Mouse (Mus musculus) liver, embryonic 14.5 days (tissue): ENCODE measurements at regions not wholly inside any gene's neighbourhood (a gene's known extent, or its start where the extent isn't known, plus 50 kb on each side); places are given as distances from the start of the nearest gene placed in this dataset.

Source experiments
- CTCF ChIP-seq: IDR thresholded peaks from 2 replicates; pipeline ENCODE4 v1.5.1; 2016; ENCODE audit warnings: antibody characterized with exemption, low read depth, control low read depth
- EP300 ChIP-seq: IDR thresholded peaks from 2 replicates; pipeline ENCODE4 v1.6.1; 2016; ENCODE audit warnings: antibody characterized with exemption, low read depth

- TF ChIP-seq EP300 (no peak), CTCF (no peak)
Observed at GRCm38 (mm10) chr15:62314449-62314848, 1391.6 kb upstream of the A1bg start.
